Mouse (Mus musculus) heart, postnatal 10 days (tissue): ENCODE measurements around the gene Kcnj8. TPM values are rescaled to one million over a fixed set of nuclear protein-coding genes. Genes with fewer than 3 reads are reported as not detected.

Source experiments
- total RNA-seq, 2 experiments: library from RNA; stranded (reverse); gene quantifications; 2 replicates each; pipeline ENCODE4 v1.2.3; 2021

The Kcnj8 gene
- total RNA-seq, 2 experiments from 2014 or later: 40.4 to 46.7 TPM

Other genes with a start within 250 kb of the Kcnj8 start
- not detected for gene Slco1a5, start 248.6 kb downstream of the Kcnj8 start, total RNA-seq
- 10 to 100 TPM in 1 of 2 experiments, 1 to 10 TPM in 1; 9.5 to 12.4 TPM for gene Pyroxd1, start 226.0 kb downstream of the Kcnj8 start, total RNA-seq
- gene Recql, start 184.5 kb downstream of the Kcnj8 start, total RNA-seq: 10 to 100 TPM; 10.7 to 13.0 TPM
- 10 to 100 TPM; 22.2 to 25.1 TPM for gene Golt1b, start 184.4 kb downstream of the Kcnj8 start, total RNA-seq
- gene Spx, start 158.2 kb downstream of the Kcnj8 start, total RNA-seq: not detected
- gene Gys2, start 98.5 kb downstream of the Kcnj8 start, total RNA-seq: under 1 TPM in 1 of 2 experiments, not detected in 1; 0.19 TPM
- 1,000 to 10,000 TPM; 1,648 to 1,721 TPM for gene Ldhb, start 63.7 kb downstream of the Kcnj8 start, total RNA-seq
- 100 to 1,000 TPM; 220 to 258 TPM for gene Abcc9, start 130.7 kb upstream of the Kcnj8 start, total RNA-seq
- gene Cmas, start 185.1 kb upstream of the Kcnj8 start, total RNA-seq: 10 to 100 TPM; 36.5 to 41.0 TPM
- not detected for gene Sult6b2, start 232.9 kb upstream of the Kcnj8 start, total RNA-seq